ENCODE assay signal across 33 mouse cellular contexts in the genomic region with DNA sequence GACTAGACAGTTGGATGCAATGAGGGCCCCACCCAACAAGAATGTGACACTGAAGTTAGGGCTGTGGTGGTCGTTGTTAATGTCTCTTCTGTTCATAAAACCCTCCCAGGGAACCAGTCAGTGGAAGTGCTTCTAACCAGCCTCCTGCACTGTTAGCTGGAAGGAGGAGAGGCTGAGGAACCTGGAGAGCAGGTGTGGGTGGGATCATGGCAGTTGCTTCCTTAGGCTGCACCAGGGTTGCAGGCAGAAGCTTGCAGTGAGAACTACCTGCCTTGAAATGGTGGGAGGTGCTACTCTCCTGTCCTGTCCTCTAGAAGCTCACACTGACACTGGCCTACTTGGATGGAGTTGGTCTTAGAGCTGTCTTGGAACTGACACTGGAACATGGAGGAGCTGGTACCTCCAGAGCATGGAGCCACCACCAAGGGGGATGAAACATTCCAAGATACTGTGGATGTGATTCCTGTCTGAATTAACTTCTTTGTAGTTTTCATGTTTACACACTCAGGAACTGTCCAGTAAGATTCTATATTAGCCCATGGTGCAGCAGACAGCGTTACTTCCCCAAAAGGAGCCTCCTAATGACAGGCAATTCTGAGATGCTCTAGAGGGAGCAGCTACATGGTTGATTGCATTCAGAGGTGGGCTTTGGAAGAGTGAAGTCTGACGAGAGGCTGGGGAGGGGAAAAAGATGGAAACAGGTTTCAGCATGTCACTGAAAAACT. TPM values are rescaled to one million over a fixed set of nuclear protein-coding genes. Genes with fewer than 3 reads are reported as not detected.
DNase-seq lines count a peak whose midpoint lies in the region; ATAC-seq and TF ChIP-seq lines count a peak whose summit lies in the region.
"Had no signal": no experiment of that assay in that cellular context is flagged by ENCODE, and none has a peak within 500 bp of the region (broad histone marks: within the 10 kb centered on the region; RNA-seq: fewer than 3 reads in every experiment).

No protein-coding gene starts in this region.

- no peaks in the 10 kb centered on the region for H3K9me3 ChIP-seq in liver, embryonic 15.5 days (replicated peaks)
- H3K9me3 ChIP-seq: forebrain, embryonic 12.5 days; heart, embryonic 10.5 days; heart, embryonic 15.5 days; hindbrain, embryonic 12.5 days; intestine, embryonic 15.5 days; midbrain, embryonic 13.5 days had no signal

- no peak overlapping the region for H3K4me2 ChIP-seq in liver, embryonic 15.5 days
- H3K4me2 ChIP-seq: forebrain, embryonic 12.5 days; heart, embryonic 15.5 days; hindbrain, embryonic 12.5 days; intestine, embryonic 15.5 days; midbrain, embryonic 13.5 days had no signal

- H3K27me3 ChIP-seq in testis, adult 2 months (ENCODE audit: control insufficient read depth, insufficient read depth, low read length) = no peaks in the 10 kb centered on the region
- no peaks in the 10 kb centered on the region for H3K27me3 ChIP-seq in liver, embryonic 15.5 days
- H3K27me3 ChIP-seq: forebrain, embryonic 12.5 days; heart, embryonic 15.5 days; hindbrain, embryonic 12.5 days; intestine, embryonic 15.5 days; midbrain, embryonic 13.5 days had no signal

- no peaks in the 10 kb centered on the region for H3K36me3 ChIP-seq in testis, adult 2 months (ENCODE audit: control insufficient read depth, insufficient read depth, low read length)
- H3K36me3 ChIP-seq in liver, embryonic 15.5 days (replicated peaks) = peaks cover 35% of the 10 kb centered on the region

- TF ChIP-seq POLR2A in testis, adult 2 months (IDR thresholded peaks at IDR 0.05; ENCODE audit: control insufficient read depth, low read depth, low read length) = peak; percentile 63; the same call in 1 of the 2 replicates

- H3K9ac ChIP-seq in liver, embryonic 15.5 days = no peak overlapping the region
- H3K9ac ChIP-seq: forebrain, embryonic 12.5 days; forebrain, postnatal 0 days; heart, embryonic 15.5 days; hindbrain, embryonic 12.5 days; intestine, embryonic 15.5 days; liver, embryonic 14.5 days had no signal

- no peak overlapping the region for H3K4me3 ChIP-seq in gastrocnemius, adult 2 months
- H3K4me3 ChIP-seq in testis, adult 2 months (ENCODE audit: control insufficient read depth, low read depth, low read length) = no peak overlapping the region
- no peak overlapping the region for H3K4me3 ChIP-seq in liver, embryonic 15.5 days (replicated peaks)
- H3K4me3 ChIP-seq: forebrain, embryonic 12.5 days; heart, embryonic 10.5 days; heart, embryonic 15.5 days; hindbrain, embryonic 12.5 days; intestine, embryonic 15.5 days; midbrain, embryonic 13.5 days had no signal

- no peak for TF ChIP-seq CTCF in gastrocnemius, adult 2 months (IDR thresholded peaks at IDR 0.05)
- no peak for TF ChIP-seq CTCF in testis, adult 2 months (IDR thresholded peaks at IDR 0.05; ENCODE audit: control insufficient read depth, insufficient read depth, insufficient replicate concordance, low read depth, low read length)

- H3K27ac ChIP-seq in gastrocnemius, adult 2 months = peak overlapping the region; percentile 90
- no peak overlapping the region for H3K27ac ChIP-seq in testis, adult 2 months (ENCODE audit: control insufficient read depth, insufficient read depth, low read depth, low read length)
- 0 out of 2 replicates have a peak overlapping the region, but pooled peaks have one; percentile 5 for H3K27ac ChIP-seq in liver, embryonic 15.5 days (replicated peaks)
- H3K27ac ChIP-seq: forebrain, embryonic 12.5 days; heart, embryonic 10.5 days; heart, embryonic 15.5 days; hindbrain, embryonic 12.5 days; hindbrain, postnatal 0 days; intestine, embryonic 15.5 days; liver, embryonic 14.5 days; midbrain, embryonic 13.5 days had no signal

- intact Hi-C loops in gastrocnemius, adult 2 months (cut with DNase I) = no loop called here
- intact Hi-C loops in heart, postnatal 14 days (cut with DNase I) = no loop called here

- WGBS in liver, embryonic 15.5 days (ENCODE audit: insufficient replicate concordance) = 44% methylated on average over 3 of the region's 3 CpGs

- DNase-seq in gastrocnemius, adult 2 months = no peak
- DNase-seq in gastrocnemius, adult 8-10 months (ENCODE audit: low spot score in 2 of 2) = no peak
- no peak for DNase-seq in testis, postnatal 10 days (ENCODE audit: low spot score)
- no peak for DNase-seq in embryo, embryonic 10.5 days (ENCODE audit: low spot score)
- no peak for DNase-seq in heart, postnatal 14 days
- DNase-seq: adrenal gland, adult 2 months; adrenal gland, postnatal 36 days; cerebellum, adult 2 months; cerebellum, postnatal 25 days; forebrain, postnatal 0 days; gastrocnemius, postnatal 14 days; heart, postnatal 36 days; kidney, adult 8-10 months; kidney, postnatal 4 days; layer of hippocampus, postnatal 36 days; left cerebral cortex, postnatal 4 days; lung, postnatal 36 days had no signal

- H3K4me1 ChIP-seq in testis, adult 2 months (ENCODE audit: control insufficient read depth, insufficient read depth, low read length) = peaks cover 8% of the 10 kb centered on the region
- H3K4me1 ChIP-seq in liver, embryonic 15.5 days (replicated peaks) = peaks cover 80% of the 10 kb centered on the region

- no peak for ATAC-seq in liver, embryonic 15.5 days (ENCODE audit: insufficient read depth)
- ATAC-seq: activated CD4-positive, CD25-positive, alpha-beta regulatory T cell, adult 4 months; forebrain, postnatal 0 days; hindbrain, postnatal 0 days; intestine, embryonic 15.5 days; midbrain, embryonic 13.5 days had no signal

RNA-seq across cellular contexts. Expression of gene Banp, which starts 4.4 kb away (rescaled TPM):
- total RNA-seq in gastrocnemius, adult 2 months (2021) = 10 to 100 TPM in 1 of 2 experiments, 1 to 10 TPM in 1; 8.8 to 18.7 TPM
- total RNA-seq in gastrocnemius, adult 8-10 months (2022) = 10 to 100 TPM in 1 of 4 experiments, 1 to 10 TPM in 3; 5.4 to 16.0 (median 6.3) TPM
- 15.6 and 18.6 TPM in 2 replicates for polyA plus RNA-seq in testis, adult 2 months (2012; rRNA removed)
- 15.2 and 20.6 TPM in 2 replicates for polyA plus RNA-seq in liver, embryonic 15.5 days (2015; fragmentation: Nextera tagmentation; extraction: Ambion mirVana)
- total RNA-seq in heart, postnatal 14 days (2021) = 10 to 100 TPM; 16.0 to 24.5 TPM

RNA-seq across cellular contexts. Expression of gene Car5a, which starts 9.3 kb away (rescaled TPM):
- not detected for total RNA-seq in gastrocnemius, adult 2 months (2021)
- not detected for total RNA-seq in gastrocnemius, adult 8-10 months (2022)
- polyA plus RNA-seq in testis, adult 2 months (2012; rRNA removed) = not detected in 2 replicates
- polyA plus RNA-seq in liver, embryonic 15.5 days (2015; fragmentation: Nextera tagmentation; extraction: Ambion mirVana) = 3.2 and 4.5 TPM in 2 replicates
- not detected for total RNA-seq in heart, postnatal 14 days (2021)
- total RNA-seq: adrenal gland, postnatal 36 days; forebrain, postnatal 0 days; gastrocnemius, postnatal 14 days; granulocyte monocyte progenitor cell, adult 5-6 weeks; heart, postnatal 36 days; layer of hippocampus, postnatal 36 days; megakaryocyte-erythroid progenitor cell, adult 5-6 weeks had no signal
- polyA plus RNA-seq: embryonic facial prominence, embryonic 14.5 days; heart, embryonic 10.5 days; heart, embryonic 15.5 days; lung, embryonic 16.5 days; urinary bladder, adult 2 months had no signal

RNA-seq across cellular contexts. Expression of gene Slc7a5, which starts 46.5 kb away (rescaled TPM):
- total RNA-seq in gastrocnemius, adult 2 months (2021) = 1 to 10 TPM; 1.0 to 1.3 TPM
- 1 to 10 TPM in 3 of 4 experiments, under 1 TPM in 1; 0.77 to 1.4 (median 1.2) TPM for total RNA-seq in gastrocnemius, adult 8-10 months (2022)
- 84.9 and 104 TPM in 2 replicates for polyA plus RNA-seq in testis, adult 2 months (2012; rRNA removed)
- polyA plus RNA-seq in liver, embryonic 15.5 days (2015; fragmentation: Nextera tagmentation; extraction: Ambion mirVana) = 38.2 and 42.4 TPM in 2 replicates
- 1 to 10 TPM; 6.7 to 7.0 TPM for total RNA-seq in heart, postnatal 14 days (2021)
